Mouse (Mus musculus) thymus, adult 2 months (tissue): ENCODE results near the gene Hsf2.

Experiments
- CTCF ChIP-seq: fragments of 200-500 bp; IDR thresholded peaks from 2 replicates; pipeline ENCODE4 v1.5.1; 2012; ENCODE audit warnings: mild to moderate bottlenecking, control low read depth, low read length, moderate library complexity, borderline replicate concordance; ENCODE audit not compliant: control insufficient read depth, poor library complexity, insufficient read depth; ENCODE audit errors: extremely low read depth
- POLR2A ChIP-seq: fragments of 200-500 bp; IDR thresholded peaks from 2 replicates; pipeline ENCODE4 v1.6.1; 2012; ENCODE audit warnings: mild to moderate bottlenecking, low read length, control low read depth, moderate library complexity; ENCODE audit not compliant: control insufficient read depth, poor library complexity, insufficient read depth; ENCODE audit errors: extremely low read depth

DNA sequence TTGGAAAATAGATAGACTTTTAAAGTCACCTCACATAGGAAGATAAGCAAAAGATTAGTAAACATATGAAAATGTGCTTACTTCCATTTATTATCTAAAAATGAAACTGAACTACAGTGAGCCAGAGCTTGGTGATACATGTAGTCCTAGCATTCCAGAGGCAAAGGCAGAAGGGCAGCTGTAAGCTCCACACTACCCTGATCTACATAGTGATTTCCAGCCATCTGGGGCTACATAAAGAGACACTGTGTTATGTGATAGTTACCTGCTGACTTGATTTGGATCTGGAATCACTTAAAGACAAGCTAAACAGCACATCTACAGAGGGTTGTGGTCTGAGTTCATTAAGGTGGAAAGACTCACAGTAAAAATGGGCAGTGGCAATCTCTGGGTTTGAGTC is 45.1 kb upstream of the Hsf2 start:
- TF ChIP-seq CTCF (no peak), POLR2A (no peak)
